Mouse (Mus musculus) heart, embryonic 16.5 days (tissue): ENCODE measurements at regions not wholly inside any gene's neighbourhood (a gene's known extent, or its start where the extent isn't known, plus 50 kb on each side); places are given as distances from the start of the nearest gene placed in this dataset.
A peak's percentile ranks its signal among the peaks of the same experiment; 100 is the strongest.
"Not testable (repeated sequence)": the region's sequence is repeated elsewhere in the genome, so short reads cannot be mapped to it uniquely, and the experiment has no call there.

ENCODE experiments used
- ATAC-seq: fragments of 200-750 bp; cut with Nextera tagmentation; replicated peaks from 2 replicates; pipeline ENCODE4 v1.8.0; 2017; ENCODE audit warnings: moderate number of reproducible peaks; ENCODE audit not compliant: insufficient read depth, low FRiP score; ENCODE audit errors: extremely low read depth
- H3K27ac ChIP-seq: fragments of 300-500 bp; sonication (generic); 2 replicates; pipeline ENCODE4 v1.5.1; 2014; ENCODE audit warnings: mild to moderate bottlenecking, low read length, control low read depth, moderate library complexity
- H3K27me3 ChIP-seq: fragments of 300-500 bp; sonication (generic); 2 replicates; pipeline ENCODE4 v1.6.1; 2014; ENCODE audit warnings: low read length, mixed read lengths; ENCODE audit not compliant: control insufficient read depth, insufficient read depth
- H3K36me3 ChIP-seq: fragments of 300-500 bp; sonication (generic); 2 replicates; pipeline ENCODE4 v1.6.1; 2014; ENCODE audit not compliant: control insufficient read depth, insufficient read depth
- H3K4me1 ChIP-seq: fragments of 300-500 bp; sonication (generic); 2 replicates; pipeline ENCODE4 v1.6.1; 2014; ENCODE audit warnings: low read length, mixed read lengths; ENCODE audit not compliant: control insufficient read depth, insufficient read depth
- H3K4me2 ChIP-seq: fragments of 300-500 bp; sonication (generic); 2 replicates; pipeline ENCODE4 v1.6.1; 2014; ENCODE audit warnings: low read depth, mild to moderate bottlenecking, control low read depth, low read length
- H3K4me3 ChIP-seq: fragments of 300-500 bp; sonication (generic); 2 replicates; pipeline ENCODE4 v1.5.1; 2014; ENCODE audit warnings: mild to moderate bottlenecking, control low read depth, low read length
- H3K9ac ChIP-seq: fragments of 300-500 bp; sonication (generic); 2 replicates; pipeline ENCODE4 v1.6.1; 2014; ENCODE audit warnings: low read length, control low read depth
- H3K9me3 ChIP-seq: fragments of 300-500 bp; sonication (generic); replicated peaks from 2 replicates; pipeline ENCODE4 v1.6.1; 2016; ENCODE audit warnings: low read length; ENCODE audit not compliant: control insufficient read depth
- WGBS: fragments of 180-500 bp; shearing (Covaris S2); extraction: QIAGEN DNeasy Blood & Tissue Kit; methylation state at CpG from one replicate; pipeline ENCODE4 v1.1.7; 2014; 5-methylcytosine and 5-hydroxymethylcytosine counted together

GRCm38 (mm10) chr1:51577701-51578100, 99.5 kb upstream of the Nabp1 start:
- Histone ChIP-seq H3K27me3 (no peaks in the 10 kb centered on the region), H3K9ac (no peak overlapping the region), H3K36me3 (no peaks in the 10 kb centered on the region), H3K27ac (no peak overlapping the region), H3K4me3 (no peak overlapping the region), H3K4me1 (no peaks in the 10 kb centered on the region), H3K9me3 (no peaks in the 10 kb centered on the region), H3K4me2 (no peak overlapping the region)
- ATAC-seq, result no peak
- WGBS, result 88% methylated on average over 2 of the region's 2 CpGs

DNA sequence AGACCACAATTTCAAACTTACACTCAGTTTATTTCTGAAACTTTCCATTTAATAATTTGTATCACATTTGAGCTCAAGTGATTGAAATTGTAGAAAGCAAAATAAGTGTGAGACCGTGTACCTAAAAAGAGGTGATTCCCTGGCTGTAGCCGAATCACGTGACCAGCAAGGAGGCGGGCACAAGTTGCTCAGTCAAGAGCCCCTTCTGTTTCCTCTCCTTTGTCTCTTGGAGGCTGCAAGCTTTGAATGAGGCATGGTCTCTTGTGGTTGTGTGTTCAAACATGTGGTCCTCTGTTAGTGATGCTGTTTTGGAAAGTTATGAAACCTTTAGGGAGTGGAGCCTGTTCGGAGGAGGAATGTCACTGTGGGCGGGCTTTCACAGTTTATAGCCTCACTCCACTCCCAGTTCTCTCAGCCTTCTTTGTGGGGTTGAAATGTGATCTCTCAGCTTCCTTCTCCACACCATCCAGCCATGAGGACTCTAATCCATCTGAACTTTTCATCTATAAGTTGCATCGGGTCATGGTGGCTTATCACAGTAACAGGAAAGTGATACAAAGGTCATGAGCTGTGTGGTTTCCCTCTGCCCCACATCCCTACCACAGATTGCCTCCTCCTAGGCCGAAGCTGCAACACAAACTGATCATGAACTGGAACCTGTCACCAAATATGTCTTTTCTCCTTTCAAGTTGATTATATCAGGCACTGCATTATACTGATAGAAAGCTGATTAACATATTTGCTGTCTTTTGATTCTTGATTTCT, 94.3 kb upstream of the Nabp1 start:
- WGBS, result 80% methylated on average over 8 of the region's 8 CpGs
- Histone ChIP-seq H3K9me3 (peaks cover 6% of the 10 kb centered on the region; the same call in 1 of the 2 replicates), H3K4me1 (no peaks in the 10 kb centered on the region), H3K4me3 (no peak overlapping the region), H3K27ac (no peak overlapping the region), H3K4me2 (no peak overlapping the region), H3K27me3 (no peaks in the 10 kb centered on the region), H3K9ac (no peak overlapping the region), H3K36me3 (no peaks in the 10 kb centered on the region)
- no peak for ATAC-seq

DNA sequence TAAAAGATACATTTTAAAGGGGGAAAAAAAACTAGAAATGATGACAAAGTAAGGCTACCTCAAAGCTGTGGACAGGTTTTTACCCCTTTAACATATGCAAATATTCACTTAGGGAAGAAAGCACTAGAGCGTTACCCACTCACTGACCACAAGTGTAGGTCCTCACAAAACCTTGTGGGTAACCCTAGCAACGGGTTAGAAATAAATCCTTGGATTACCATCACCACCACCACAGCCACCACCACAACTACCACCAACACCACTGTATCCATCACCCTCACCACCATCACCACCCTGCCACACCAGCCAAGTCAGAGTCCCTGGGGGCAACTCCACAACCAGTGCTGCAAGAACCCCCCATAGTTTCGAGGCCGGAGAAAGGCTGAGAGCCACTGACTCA, 91.4 kb upstream of the Nabp1 start:
- Histone ChIP-seq H3K4me3 (no peak overlapping the region), H3K36me3 (no peaks in the 10 kb centered on the region), H3K4me1 (peaks cover 8% of the 10 kb centered on the region), H3K27me3 (no peaks in the 10 kb centered on the region), H3K9ac (no peak overlapping the region), H3K27ac (no peak overlapping the region), H3K4me2 (no peak overlapping the region), H3K9me3 (peaks cover 6% of the 10 kb centered on the region; the same call in 1 of the 2 replicates)
- 87% methylated on average over 4 of the region's 4 CpGs for WGBS
- ATAC-seq, result no peak

DNA sequence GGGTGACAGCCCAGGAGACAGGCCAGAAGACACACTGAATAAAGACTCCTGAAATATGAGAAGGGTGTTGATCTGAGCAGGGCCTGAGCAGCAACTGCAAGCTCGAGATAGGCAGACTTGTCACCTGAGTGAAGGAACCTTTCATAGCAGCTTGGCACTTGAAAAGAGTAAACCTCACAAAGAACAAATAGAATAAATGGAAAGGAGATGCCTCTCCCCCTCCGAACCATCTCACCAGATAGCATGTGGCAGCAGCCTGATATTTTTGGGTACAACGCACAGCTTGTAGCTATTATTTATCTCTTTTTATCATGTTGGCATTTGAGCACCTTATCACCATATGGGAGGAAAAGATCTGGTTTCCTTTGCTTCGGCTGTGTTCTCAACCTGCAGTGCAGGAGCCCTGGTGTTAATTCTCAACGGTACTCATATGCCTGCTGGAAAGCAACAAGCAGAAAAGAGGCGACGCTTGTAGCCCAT, 88.0 kb upstream of the Nabp1 start:
- no peak overlapping the region for H3K4me3 ChIP-seq
- no peak overlapping the region for H3K27ac ChIP-seq
- no peaks in the 10 kb centered on the region for H3K27me3 ChIP-seq
- no peak overlapping the region for H3K9ac ChIP-seq
- no peak overlapping the region for H3K4me2 ChIP-seq
- peaks cover 8% of the 10 kb centered on the region for H3K4me1 ChIP-seq
- no peak for ATAC-seq
- 30% methylated on average over 7 of the region's 7 CpGs for WGBS
- H3K9me3 ChIP-seq, result peaks cover 6% of the 10 kb centered on the region; the same call in 1 of the 2 replicates
- H3K36me3 ChIP-seq, result no peaks in the 10 kb centered on the region

GRCm38 (mm10) chr1:51556616-51557015, 78.4 kb upstream of the Nabp1 start:
- H3K4me3 ChIP-seq, H3K27ac ChIP-seq, H3K27me3 ChIP-seq, H3K36me3 ChIP-seq, ATAC-seq, H3K4me2 ChIP-seq, H3K4me1 ChIP-seq, H3K9ac ChIP-seq, H3K9me3 ChIP-seq: not testable (repeated sequence)
- WGBS, result 96% methylated on average over 4 of the region's 4 CpGs

- WGBS, result 60% methylated on average over 6 of the region's 6 CpGs
- no peaks in the 10 kb centered on the region for H3K36me3 ChIP-seq
- H3K27ac ChIP-seq, result no peak overlapping the region
- no peaks in the 10 kb centered on the region for H3K4me1 ChIP-seq
- H3K27me3 ChIP-seq, result no peaks in the 10 kb centered on the region
- H3K9me3 ChIP-seq, result no peaks in the 10 kb centered on the region
- H3K4me2 ChIP-seq, result no peak overlapping the region
- H3K9ac ChIP-seq, result no peak overlapping the region
- ATAC-seq, result no peak
- no peak overlapping the region for H3K4me3 ChIP-seq
Observed at GRCm38 (mm10) chr1:51553738-51554137, 75.5 kb upstream of the Nabp1 start.

GRCm38 (mm10) chr1:51551624-51552023, 73.4 kb upstream of the Nabp1 start:
- Histone ChIP-seq H3K27ac (no peak overlapping the region), H3K36me3 (no peaks in the 10 kb centered on the region), H3K9me3 (no peaks in the 10 kb centered on the region), H3K27me3 (no peaks in the 10 kb centered on the region), H3K4me3 (no peak overlapping the region), H3K4me2 (no peak overlapping the region), H3K9ac (no peak overlapping the region), H3K4me1 (no peaks in the 10 kb centered on the region)
- 61% methylated on average over 5 of the region's 5 CpGs for WGBS
- ATAC-seq, result no peak

GRCm38 (mm10) chr1:51542801-51543200, 64.6 kb upstream of the Nabp1 start:
- 90% methylated on average over 5 of the region's 5 CpGs for WGBS
- Histone ChIP-seq H3K4me3 (no peak overlapping the region), H3K4me1 (peaks cover 8% of the 10 kb centered on the region), H3K36me3 (no peaks in the 10 kb centered on the region), H3K4me2 (no peak overlapping the region), H3K27ac (no peak overlapping the region), H3K9me3 (no peaks in the 10 kb centered on the region), H3K9ac (no peak overlapping the region), H3K27me3 (no peaks in the 10 kb centered on the region)
- ATAC-seq, result no peak

GRCm38 (mm10) chr1:51539634-51540033, 61.4 kb upstream of the Nabp1 start:
- whole genome bisulfite sequencing, result 48% methylated on average over 4 of the region's 4 CpGs
- ATAC-seq, result peak; percentile 37; the same call in 1 of the 2 replicates
- no peak overlapping the region for H3K9ac ChIP-seq
- no peaks in the 10 kb centered on the region for H3K9me3 ChIP-seq
- H3K4me2 ChIP-seq, result no peak overlapping the region
- H3K36me3 ChIP-seq, result no peaks in the 10 kb centered on the region
- no peaks in the 10 kb centered on the region for H3K27me3 ChIP-seq
- H3K4me1 ChIP-seq, result peaks cover 8% of the 10 kb centered on the region
- no peak overlapping the region for H3K4me3 ChIP-seq
- H3K27ac ChIP-seq, result peak overlapping the region; percentile 51
